Mouse (Mus musculus) 3134 (cell line): Measurements from ENCODE around the gene Sox5.

ENCODE experiments used
- DNase-seq: peaks from one replicate; pipeline ENCODE4 v3.0.0-alpha.2; 2011; ENCODE audit warnings: low spot score; ENCODE audit not compliant: insufficient read length; ENCODE audit errors: extremely low read depth

Gene Sox5

DNA sequence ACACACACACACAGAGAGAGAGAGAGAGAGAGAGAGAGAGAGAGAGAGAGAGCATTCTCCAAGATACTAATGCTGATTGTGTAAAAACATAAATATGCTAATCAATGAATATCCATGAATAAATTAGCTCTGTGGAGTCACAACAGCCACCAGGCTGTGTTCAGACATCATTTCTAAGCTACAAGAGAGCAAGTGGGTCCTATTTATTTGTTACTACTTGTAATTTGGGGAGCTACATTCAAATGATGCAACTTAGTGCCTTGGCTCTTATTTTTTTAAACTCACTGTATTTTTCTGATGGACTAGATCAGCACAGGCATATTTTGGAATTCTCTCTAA lies 877.1 kb downstream of the Sox5 start:
- DNase-seq = no peak

DNA sequence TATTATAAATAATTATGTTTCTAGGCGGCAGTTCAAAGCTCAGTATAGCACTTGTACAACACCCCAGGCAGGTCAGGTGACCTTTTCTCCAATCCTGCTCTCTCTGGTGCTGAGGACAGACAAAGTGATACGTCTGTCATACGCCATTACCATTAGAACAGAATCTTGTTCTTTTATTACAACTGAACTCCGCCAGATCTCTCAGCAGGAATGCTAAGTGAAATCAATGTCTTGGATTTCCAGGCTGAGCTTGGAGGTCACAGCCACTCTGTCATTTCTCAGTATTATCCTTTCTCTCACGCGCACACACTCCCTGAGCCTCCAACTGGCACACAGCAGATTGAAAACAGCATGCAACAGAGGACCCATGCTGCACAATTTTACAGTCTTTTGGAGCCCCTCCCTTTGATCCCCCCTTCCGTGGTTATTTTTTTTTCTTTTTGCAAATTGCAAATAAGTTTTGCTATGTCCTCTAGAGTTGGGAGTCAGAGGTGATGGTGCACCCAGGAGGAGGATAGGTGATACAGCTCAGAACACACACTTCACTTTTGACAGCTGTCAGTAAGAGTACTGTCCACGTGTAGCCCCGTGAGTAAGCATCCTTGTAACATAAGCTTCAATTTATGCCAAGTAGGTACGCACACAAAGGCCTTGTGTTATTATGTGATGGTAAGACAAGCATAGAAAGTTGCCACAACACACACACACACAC lies 877.6 kb downstream of the Sox5 start:
- no peak for DNase-seq

DNA sequence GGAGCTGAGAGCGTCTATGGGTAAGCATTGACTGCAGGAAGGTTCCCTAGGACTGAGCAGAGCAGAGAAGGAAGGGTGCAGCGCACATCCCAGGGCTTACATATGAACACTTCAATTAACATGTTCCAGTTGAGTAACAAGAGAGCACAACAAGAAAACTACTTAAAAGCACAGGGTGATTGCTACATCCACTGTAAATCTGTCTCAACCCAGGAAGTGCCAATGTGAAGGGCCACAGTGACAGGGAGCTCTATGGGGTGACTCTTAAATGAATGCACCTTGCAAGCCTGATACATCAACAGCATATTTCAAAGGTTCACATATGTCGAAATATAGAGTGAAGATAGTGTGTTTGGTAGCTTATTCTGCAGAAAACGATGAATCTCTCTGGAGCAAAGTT lies 880.9 kb downstream of the Sox5 start:
- no peak for DNase-seq

DNA sequence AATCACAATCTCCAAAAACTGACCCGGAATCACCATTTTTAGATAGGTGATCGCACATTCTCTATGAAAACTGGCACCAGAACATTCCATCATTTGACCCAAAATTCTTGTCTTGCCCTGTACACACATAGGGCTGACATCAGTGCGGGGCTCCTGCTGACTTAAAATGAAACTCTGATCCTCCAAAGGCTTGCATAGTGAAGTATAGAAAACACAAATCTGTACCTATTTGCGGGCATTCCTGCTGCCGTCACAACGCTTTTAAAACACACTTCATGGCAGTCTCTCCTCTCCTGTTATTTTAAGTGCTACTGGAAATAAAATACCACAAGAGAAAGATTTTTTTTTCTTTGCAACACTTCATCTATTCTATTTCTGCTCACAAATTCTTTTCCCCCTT lies 886.7 kb downstream of the Sox5 start:
- no peak for DNase-seq

DNA sequence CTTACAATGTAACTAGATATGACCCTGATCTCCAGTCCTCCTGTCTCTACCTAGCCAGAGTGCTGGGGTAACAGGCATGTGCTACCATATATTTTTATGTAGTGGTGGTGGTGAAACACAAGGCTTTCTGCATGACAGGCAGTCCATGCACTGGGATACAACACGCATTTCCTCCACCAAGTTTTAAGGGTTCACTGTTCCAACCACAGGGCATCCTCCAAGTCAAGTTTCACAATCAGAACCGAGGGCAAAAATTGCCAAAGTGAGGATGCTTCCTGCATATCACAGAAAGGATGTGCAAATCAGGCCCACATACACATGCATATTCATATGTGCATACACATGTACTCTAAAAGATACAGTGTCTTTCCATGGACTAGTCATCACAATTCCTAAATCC lies 888.9 kb downstream of the Sox5 start:
- DNase-seq = no peak

DNA sequence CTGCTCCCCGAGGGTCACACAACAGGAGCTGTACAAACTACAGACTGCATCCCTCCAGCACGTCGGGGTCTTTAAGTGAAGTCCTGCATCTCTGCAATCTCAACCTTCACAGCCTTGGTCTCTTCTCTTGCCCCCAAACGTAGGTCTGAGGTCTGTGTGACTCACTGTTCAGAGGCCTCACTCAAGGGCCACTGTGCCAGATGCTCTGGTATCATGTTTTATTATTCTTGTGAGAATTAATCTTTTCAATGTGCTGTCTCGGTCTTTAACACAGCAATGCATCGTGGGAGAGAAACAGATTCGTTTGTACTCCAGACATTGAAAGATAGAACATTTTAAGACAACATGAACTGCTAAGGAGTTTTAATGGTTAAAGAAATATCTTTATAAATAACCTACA lies 893.2 kb downstream of the Sox5 start:
- no peak for DNase-seq

DNA sequence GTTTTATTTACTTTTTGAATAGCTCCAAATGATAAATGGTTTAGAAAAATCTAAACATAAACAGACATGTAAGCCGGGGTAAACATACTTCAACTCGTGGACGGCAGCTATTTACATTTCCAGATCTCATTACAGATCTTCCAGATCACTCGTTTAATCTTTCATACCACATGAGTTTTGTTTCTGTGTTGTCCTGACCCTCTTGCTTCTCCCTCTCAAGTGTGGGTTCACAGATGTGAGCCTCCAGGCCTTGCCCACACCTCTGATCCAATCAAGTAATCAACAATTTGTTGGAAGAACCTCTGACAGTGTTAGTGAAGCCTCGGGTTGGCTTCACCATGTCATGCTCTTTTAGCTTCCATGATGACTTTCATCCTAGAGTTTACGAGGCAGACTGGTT lies 903.3 kb downstream of the Sox5 start:
- DNase-seq = no peak

DNA sequence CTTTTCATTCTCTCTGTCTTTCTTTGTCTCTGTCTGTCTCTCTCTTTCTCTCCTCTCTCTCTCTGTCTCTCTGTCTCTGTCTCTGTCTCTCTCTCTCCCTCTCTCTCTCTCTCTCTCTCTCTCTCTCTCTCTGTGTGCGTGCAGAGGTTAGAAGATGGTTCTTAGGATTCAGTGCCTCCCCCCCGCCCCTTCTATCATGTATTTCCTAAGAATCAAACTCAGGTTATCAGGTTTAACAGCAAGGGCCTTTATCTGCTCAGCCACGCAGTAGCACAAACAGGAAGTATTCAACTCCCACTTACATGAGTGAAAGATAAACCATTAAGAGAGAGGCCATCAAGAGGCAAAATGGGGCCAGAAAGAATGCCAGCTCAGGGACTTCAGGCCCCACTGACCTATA lies 913.0 kb downstream of the Sox5 start:
- DNase-seq = no peak

DNA sequence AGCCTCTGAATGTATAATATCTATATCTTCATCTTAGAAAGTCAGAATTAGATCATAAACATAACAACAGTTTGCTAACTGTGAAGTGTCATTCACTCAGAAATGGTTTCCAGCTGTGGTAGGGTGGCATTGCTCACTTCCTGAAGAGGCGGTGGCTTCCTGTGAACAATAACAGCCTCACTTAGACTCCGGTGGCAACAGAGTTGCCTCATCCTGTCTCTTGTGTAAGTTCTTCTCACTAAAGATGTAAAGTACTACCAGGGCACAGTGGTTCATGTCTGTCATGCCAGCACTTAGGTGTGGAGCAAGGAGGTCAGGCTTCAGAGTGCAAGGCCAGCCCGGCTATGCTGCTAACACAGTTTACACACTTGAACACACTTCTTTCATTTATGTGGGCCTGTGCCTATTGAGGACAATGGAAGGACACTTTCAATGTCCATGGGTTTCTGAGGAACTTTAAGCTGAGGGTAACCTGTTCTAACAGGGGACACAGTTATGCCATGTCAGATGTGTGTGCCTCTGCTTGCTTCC lies 913.6 kb downstream of the Sox5 start:
- DNase-seq = no peak

DNA sequence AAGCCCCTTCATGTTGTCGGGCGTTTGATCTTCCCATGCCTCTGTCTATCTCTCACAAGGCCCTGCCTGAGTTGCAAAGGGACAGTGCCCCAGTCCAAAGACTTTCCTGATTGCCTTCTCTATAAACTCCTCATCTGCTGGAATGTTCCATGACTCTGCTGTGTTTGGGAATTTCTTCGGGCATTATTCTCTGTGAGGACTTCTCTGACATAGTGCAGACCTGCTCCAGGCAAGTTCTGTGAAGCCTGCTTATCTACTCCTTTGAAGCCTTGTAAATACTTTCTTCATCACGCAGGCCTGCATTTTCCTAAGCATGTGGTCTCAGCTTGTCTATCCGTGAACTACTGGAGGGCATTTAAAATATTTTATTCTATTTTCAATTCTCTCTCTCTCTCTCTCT lies 914.7 kb downstream of the Sox5 start:
- no peak for DNase-seq

DNA sequence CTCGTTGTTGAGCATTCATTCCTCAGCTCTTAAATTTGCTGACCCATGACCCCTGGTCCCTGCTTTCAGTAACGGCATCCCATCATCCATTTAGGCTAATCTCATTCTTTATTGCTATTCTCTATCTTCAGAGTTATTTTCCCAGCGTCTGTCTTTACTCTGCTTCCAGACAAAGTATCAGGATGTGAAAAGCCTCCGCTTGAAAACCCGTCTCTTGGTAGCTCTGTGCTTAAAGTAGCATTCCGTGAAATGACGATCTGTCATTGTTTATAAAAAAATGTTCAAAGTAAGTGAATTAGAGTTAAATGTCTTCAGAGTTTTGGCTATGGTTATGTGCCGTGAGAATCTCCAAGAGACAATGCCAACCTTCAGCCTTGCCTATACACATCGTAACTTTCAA lies 915.2 kb downstream of the Sox5 start:
- DNase-seq = no peak

DNA sequence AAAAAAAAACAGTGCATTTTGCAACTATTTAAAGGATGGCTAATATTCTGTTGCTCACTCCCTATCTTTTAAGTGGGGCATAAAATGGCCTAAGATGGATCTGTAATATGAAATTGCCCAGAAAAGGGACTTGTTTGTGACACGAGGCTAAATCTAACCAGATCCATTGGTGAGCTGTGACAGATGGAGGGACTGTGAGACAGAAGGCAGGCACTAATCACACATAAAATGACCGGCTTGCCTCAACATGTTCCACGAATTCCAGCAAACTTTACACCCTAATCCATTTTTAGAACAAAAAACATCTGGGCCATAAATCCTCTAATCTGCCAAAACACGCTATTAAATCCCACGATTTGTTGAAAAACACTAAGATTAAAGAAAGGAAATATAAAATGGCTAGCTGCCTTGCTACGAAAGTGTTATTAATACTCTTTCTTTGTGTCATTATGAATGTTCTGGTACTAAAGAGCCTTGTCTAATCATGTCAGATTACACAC lies 919.1 kb downstream of the Sox5 start:
- DNase-seq = no peak

DNA sequence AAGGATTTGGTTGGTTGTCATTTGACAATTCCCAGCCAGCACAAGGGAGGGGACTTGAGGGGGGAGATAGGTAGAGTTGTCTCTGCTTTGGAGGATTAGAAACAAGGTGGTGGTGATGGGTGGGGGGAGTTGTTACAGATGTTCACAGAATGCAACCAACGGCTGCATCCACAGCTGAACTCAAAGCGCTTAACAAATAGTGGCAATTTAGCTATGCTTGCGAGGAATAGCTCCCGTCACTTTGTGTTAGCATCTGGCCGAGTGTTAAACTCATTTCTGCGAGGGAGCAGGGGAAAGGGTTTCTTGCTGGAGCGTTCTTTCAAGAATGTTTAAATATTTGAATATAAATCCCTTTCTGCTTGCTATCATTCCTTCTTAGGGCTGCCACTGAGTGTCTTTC lies 921.7 kb downstream of the Sox5 start:
- no peak for DNase-seq

DNA sequence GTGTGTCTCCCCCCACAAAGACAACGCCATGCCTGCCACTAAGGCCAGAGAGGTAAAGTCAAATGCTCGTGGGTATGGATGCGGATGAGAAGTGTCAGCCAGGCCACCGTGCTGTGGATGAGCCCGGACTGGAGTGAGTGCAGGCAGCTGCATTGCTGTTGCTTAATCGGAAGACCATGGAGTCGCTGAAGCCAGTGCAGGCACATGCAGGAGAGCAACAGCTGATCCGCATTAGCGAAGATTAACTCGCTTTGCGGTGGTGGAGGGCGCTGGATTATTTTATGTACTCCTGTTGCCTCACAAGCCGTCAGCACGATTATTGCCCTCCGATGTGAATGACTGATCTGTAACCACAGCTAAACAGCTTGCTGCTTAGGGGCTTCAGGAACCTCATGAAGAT lies 922.2 kb downstream of the Sox5 start:
- no peak for DNase-seq

DNA sequence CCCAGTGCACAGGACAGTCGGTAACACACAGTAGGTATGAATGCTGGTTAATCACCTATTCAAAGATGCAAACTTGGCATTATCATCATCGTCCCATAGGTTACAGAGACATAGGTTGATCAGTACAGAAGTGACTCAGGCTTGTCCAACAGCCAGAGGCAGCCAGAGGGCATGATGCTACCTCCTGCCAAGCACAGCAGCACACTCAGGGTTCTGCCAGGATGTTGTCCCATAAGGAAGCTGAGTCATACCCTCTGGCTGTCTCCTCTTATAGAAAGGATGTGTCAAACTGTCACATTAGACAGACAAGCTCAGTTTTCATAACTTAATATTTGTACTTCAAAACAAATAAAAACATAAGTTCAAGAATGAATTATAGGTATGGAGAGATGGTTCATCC lies 923.2 kb downstream of the Sox5 start:
- DNase-seq = peak; percentile 59

DNA sequence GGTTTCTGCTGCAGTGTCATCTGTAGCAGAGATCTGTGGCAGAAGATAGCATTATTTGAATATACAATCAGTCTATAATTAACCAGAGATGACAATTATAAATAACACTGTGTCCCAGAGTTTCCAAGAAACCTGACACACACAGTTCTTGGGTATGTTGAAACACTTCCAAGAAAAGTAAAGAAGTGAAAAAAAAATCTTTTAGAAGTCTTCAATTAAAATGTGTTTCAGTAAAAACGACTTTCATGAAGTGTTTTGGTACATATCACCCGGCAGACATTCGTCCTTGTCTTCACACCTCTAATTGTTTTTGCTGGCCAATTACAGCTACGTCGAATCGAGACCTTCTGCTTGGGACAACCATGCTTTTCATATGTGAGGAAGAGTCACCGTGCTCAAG lies 924.4 kb downstream of the Sox5 start:
- no peak for DNase-seq

DNA sequence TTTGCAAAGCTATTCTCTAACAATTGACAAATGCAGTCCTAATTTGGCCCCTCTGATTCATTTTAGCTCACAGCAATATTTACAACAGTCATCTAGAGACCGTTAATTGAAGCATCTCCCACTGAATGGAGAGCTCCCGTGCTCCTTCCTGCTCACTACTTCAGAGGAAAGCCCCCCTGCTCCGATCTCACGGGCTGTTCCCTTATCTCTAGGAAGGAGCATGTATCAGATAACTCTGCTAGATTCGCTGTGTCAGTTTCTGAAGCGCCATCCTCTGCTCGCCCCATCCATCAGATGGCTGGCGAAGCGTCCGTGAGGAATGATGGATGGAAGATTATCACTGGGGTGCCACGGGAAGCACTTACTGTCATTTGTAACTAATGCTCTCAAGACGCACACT lies 926.4 kb downstream of the Sox5 start:
- no peak for DNase-seq

DNA sequence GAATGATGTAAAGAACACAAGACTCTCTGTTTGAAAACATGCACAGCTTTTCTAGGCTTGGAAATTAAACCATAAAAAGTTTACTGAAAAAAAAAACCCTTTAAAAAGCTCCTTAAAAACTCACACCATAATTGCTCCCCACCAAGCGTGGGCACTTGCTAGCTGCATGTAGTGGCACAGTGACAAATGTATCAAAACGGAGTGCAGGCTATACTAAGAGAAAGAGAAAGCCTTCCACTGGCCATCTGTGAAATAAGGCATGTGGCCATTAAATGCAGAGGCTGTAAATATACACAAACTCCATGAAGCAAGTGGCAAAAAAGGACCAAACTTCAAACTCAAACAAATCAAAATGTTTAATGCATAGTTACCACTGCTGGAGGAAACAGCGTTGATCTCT lies 927.7 kb downstream of the Sox5 start:
- no peak for DNase-seq

DNA sequence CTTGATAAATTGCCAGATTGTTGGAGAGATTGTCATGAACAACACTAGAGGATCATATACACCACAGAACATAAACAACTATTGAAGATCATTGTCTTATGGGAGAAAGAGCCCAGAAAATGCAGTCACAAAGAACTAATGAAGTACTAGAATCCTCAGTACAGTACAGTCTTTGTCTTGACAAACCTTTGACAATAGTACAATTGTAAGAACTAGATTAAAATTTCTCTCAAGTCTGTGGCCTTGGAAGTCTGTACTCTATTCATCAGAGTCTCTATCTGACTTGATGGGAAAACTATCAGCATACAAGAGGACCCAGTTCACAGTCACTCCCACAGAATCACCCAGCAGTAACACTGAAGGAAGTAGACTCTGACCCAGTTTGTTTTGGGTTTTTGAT lies 936.0 kb downstream of the Sox5 start:
- no peak for DNase-seq

DNA sequence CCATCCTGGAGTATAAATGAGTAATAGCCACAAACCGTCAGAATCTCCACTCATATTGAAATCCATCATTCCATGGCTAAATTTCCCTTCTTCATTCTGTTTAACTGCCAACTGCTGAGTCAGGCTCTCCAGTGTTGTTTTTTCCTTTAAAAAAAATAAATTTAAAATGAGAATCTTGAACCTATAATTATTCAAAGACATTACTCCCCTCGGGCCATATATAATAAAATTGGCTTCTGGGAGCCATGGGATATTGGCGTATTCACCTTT lies 937.1 kb downstream of the Sox5 start:
- no peak for DNase-seq

DNA sequence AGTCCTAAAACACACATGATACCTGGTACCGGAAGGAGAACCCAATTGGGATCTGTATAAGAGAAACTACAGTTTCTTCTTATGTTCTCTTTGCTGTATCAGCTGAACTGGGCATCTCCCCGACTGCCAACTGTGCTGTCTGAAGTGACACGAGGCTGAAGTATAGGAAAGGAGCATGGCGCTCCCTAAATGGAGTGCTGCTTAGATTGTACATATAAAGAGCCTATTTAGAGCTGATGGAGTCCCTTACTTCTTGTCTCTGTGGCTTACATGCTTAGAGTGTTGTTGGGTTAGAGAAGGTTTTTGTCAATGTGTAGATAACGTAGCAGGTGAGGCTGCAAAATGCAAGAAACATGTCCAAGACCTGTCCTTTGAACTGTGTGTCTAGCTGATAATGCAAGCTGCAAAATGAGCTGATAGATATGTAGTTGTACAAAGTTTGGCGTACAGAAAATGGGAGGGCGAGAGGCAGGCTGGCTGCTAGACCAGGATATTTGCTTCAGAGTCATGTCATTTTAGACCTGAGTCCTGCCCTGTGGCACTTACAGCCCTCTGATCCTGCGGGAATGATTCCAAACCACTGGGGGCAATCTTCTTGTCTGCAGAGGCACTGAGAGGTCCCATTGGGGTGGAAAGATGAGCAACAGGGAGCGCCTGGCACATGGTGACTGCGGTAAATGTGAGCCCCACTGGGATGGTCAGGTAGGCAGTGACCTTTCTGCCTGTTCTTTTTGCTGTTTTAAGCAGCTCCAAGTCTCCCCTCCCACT lies 937.7 kb downstream of the Sox5 start:
- DNase-seq = peak; percentile 85

DNA sequence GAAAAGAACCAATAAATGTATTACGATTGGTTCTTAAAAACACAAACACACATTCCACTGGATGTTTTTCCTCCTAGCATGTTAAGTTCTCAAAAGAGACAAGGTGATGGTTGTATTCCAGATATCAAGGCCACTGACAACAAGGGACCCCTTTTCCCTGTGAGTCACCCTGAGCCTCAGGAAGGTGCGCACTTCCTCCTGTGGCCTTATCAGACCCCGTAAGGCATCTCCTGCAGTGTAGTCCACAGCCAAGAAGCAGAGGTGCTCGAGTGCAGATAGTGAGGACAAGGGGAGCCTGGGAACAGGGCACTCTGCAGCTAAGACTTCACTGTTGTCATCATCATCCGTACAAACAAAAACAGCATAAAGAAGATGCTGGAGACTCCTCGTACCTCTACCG lies 939.8 kb downstream of the Sox5 start:
- no peak for DNase-seq
